Mouse (Mus musculus) hindbrain, postnatal 0 days (tissue): ENCODE measurements around the gene Smarcc2. TPM values are rescaled to one million over a fixed set of nuclear protein-coding genes. Genes with fewer than 3 reads are reported as not detected.

Source experiments
- ATAC-seq: fragments of 200-750 bp; cut with Nextera tagmentation; 2 replicates; pipeline ENCODE4 v1.8.0; 2017; ENCODE audit warnings: mild to moderate bottlenecking, moderate TSS enrichment, moderate library complexity
- DNase-seq: peaks from one replicate; pipeline ENCODE4 v3.0.0-alpha.2; 2015; ENCODE audit warnings: low spot score
- H3K27ac ChIP-seq: fragments of 300-500 bp; sonication (generic); 2 replicates; pipeline ENCODE4 v1.5.1; 2014; ENCODE audit warnings: mild to moderate bottlenecking
- H3K27me3 ChIP-seq: fragments of 300-500 bp; sonication (generic); 2 replicates; pipeline ENCODE4 v1.6.1; 2014; ENCODE audit warnings: low read length, mixed read lengths; ENCODE audit not compliant: insufficient read depth
- H3K36me3 ChIP-seq: fragments of 300-500 bp; sonication (generic); 2 replicates; pipeline ENCODE4 v1.6.1; 2014; ENCODE audit warnings: low read length, mixed read lengths; ENCODE audit not compliant: insufficient read depth
- H3K4me1 ChIP-seq: fragments of 300-500 bp; sonication (generic); 2 replicates; pipeline ENCODE4 v1.6.1; 2014; ENCODE audit warnings: antibody characterized with exemption, low read length, mixed read lengths; ENCODE audit not compliant: insufficient read depth
- H3K4me2 ChIP-seq: fragments of 300-500 bp; sonication (generic); 2 replicates; pipeline ENCODE4 v1.6.1; 2014; ENCODE audit warnings: low read depth, mild to moderate bottlenecking, low read length, moderate library complexity, mixed read lengths
- H3K4me3 ChIP-seq: fragments of 300-500 bp; sonication (generic); 2 replicates; pipeline ENCODE4 v1.5.1; 2014; ENCODE audit warnings: low read length
- H3K9ac ChIP-seq: fragments of 300-500 bp; sonication (generic); replicated peaks from 2 replicates; pipeline ENCODE4 v1.6.1; 2014; ENCODE audit warnings: mild to moderate bottlenecking, low read length, moderate library complexity, mixed read lengths
- H3K9me3 ChIP-seq: fragments of 300-500 bp; sonication (generic); 2 replicates; pipeline ENCODE4 v1.6.1; 2016; ENCODE audit warnings: low read length, mixed read lengths
- CTCF ChIP-seq: IDR thresholded peaks from 2 replicates; pipeline ENCODE4 v1.5.1; 2016; ENCODE audit warnings: antibody characterized with exemption, control low read depth, low read depth
- WGBS: fragments of 180-500 bp; shearing (Covaris S2); extraction: QIAGEN DNeasy Blood & Tissue Kit; methylation state at CpG from one replicate; pipeline ENCODE4 v1.1.7; 2014; 5-methylcytosine and 5-hydroxymethylcytosine counted together
- polyA plus RNA-seq: library from polyadenylated mRNA; unstranded; fragments of >200 nt; fragmentation: Nextera tagmentation; extraction: Ambion mirVana; gene quantifications from 2 replicates; pipeline ENCODE4 v1.2.1, GENCODE M21; 2015
- total RNA-seq: library from RNA; depleted of rRNA; stranded (reverse); fragments of >200 nt; gene quantifications from 2 replicates; pipeline ENCODE4 v1.2.3, GENCODE M21; 2014; rRNA removed

The Smarcc2 gene
- total RNA-seq (174 and 181 TPM in 2 replicates), polyA plus RNA-seq (112 and 120 TPM in 2 replicates)

DNA sequence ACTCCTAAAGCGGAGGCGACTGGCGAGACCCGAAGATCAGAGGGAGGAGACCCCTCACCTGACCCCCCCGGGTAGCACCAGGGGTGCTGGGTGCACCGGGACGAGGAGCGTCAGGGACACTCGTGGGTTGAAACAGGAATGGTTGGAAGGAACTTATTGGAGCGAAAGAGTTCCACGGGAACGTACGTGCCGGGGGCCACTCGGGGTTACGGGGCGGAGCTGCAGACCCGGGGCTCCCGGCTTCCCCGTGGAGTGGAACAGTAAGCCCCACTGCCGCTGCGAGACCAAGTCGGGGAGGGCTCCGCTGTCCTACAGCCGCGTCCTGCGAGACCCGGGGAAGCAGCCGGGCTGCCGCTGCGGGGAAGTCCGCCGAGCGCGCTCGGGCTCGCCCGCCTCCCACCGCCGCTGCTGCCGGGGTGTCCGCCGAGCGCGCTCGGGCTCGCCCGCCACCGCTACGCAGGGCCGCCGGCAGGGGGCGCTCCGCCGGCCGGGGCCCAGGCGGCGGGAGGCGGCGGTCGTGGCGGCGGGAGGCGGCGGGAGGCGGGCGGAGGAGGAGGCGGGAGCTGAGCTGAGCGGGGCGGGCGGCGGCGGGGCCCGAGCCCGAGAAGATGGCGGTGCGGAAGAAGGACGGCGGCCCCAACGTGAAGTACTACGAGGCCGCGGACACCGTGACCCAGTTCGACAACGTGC lies at the start of gene Smarcc2:
Gene Smarcc2 (plus strand): TSS at position 530 of the 690 bp plus-strand sequence.
- peak within 1 kb of the TSS; percentile 92 for H3K4me3 ChIP-seq
- peaks cover 17% of the 10 kb centered on the region for H3K36me3 ChIP-seq
- H3K27me3 ChIP-seq, result no peaks in the 10 kb centered on the region
- 2% methylated on average over 68 of the region's 86 CpGs for WGBS
- peak within 1 kb of the TSS; percentile 63 for H3K4me2 ChIP-seq
- H3K4me1 ChIP-seq, result peaks cover 10% of the 10 kb centered on the region
- H3K27ac ChIP-seq, result peak within 1 kb of the TSS; percentile 96
- no peak for TF ChIP-seq CTCF
- peak within 1 kb of the TSS; percentile 97 for H3K9ac ChIP-seq
- peak; percentile 90 for DNase-seq
- peak; percentile 82 for ATAC-seq
- H3K9me3 ChIP-seq, result no peaks in the 10 kb centered on the region

- Histone ChIP-seq H3K9me3 (no peaks in the 10 kb centered on the region), H3K36me3 (peaks cover 2% of the 10 kb centered on the region; the same call in 1 of the 2 replicates), H3K27me3 (no peaks in the 10 kb centered on the region), H3K9ac (peak overlapping the region; percentile 82), H3K4me3 (peak overlapping the region; percentile 96), H3K4me2 (peak overlapping the region; percentile 95), H3K27ac (peak overlapping the region; percentile 96), H3K4me1 (peaks cover 20% of the 10 kb centered on the region)
- DNase-seq (peak; percentile 98), ATAC-seq (peak; percentile 91)
- TF ChIP-seq CTCF, result peak; percentile 83
- 7% methylated on average over 36 of the region's 36 CpGs for WGBS
Observed at GRCm38 (mm10) chr10:128409692-128410559, 49.1 kb upstream of the Smarcc2 start.

DNA sequence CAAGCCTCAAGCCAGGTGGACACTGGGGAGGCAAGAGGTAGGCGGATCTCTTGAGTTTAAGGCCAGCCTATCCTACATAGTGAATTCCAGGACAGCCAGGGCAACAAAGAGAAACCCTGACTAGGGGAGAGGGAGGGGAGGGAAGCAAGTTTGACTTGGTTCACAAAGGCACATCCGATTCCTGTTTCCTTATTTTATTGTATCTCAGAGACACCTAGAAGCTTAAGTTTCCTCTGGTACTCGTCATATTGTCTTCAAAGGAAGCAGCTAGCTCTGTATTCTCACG lies 48.5 kb upstream of the Smarcc2 start:
- Histone ChIP-seq H3K4me3 (peak overlapping the region; percentile 96), H3K9ac (no peak overlapping the region; the same call in 1 of the 2 replicates), H3K27me3 (no peaks in the 10 kb centered on the region), H3K36me3 (peaks cover 4% of the 10 kb centered on the region), H3K27ac (peak overlapping the region; percentile 96), H3K4me2 (peak overlapping the region; percentile 95), H3K4me1 (peaks cover 20% of the 10 kb centered on the region), H3K9me3 (no peaks in the 10 kb centered on the region)
- ATAC-seq (no peak), DNase-seq (no peak)
- no peak for TF ChIP-seq CTCF
- 24% methylated on average over 4 of the region's 4 CpGs for WGBS

DNA sequence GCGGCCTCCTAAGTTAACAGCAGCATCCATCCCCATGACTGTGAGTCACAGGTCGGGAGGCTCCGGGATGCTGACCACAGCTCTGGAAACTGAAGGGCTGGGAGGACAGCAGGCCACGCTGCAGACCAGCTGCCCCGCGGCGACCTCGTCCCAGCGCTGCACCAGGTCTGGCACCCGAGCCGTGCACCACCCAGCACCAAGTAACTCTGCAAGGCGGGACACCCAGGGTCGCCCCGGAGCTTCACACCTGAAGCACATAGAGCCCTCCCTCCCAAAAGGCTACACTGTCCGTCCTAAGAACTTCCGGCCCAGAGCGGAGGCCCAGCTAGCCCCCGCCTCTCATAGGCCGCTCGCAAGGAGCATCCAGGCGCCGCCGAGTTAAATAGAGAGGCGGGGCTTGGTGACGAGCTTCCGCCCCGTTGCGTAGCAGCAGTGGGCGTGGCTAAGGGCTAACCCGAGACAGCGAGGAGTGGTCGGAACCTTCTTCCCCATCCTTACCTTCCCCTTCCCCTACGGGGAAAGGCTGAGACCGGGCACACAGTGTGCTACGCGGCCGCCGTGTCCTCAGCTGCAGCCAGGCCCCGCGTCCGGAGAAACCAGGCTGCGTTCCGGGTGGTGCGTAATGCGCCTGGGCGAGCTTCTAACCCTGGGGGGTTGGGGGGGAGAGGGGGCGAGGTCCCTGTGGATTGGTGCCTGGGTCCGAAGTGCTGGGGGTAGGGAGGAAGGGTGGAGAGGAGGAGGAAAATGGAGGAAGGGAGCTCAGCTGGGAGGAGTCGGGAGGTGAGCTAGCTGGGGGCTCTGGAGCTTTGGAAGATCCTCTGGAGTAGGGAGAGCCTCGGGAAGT lies 47.6 kb upstream of the Smarcc2 start, which contains the start of the genes Nabp2 and Rnf41:
Gene Nabp2 (minus strand): TSS at position 282 of the 844 bp plus-strand sequence.
Gene Rnf41 (plus strand): TSS at position 447 of the 844 bp plus-strand sequence.
- TF ChIP-seq CTCF, result no peak
- H3K27me3 ChIP-seq, result no peaks in the 10 kb centered on the region
- H3K4me1 ChIP-seq, result peaks cover 20% of the 10 kb centered on the region
- peak within 1 kb of the TSS; percentile 95 for H3K4me2 ChIP-seq
- peak within 1 kb of the TSS; percentile 96 for H3K27ac ChIP-seq
- H3K4me3 ChIP-seq, result peak within 1 kb of the TSS; percentile 96
- peak within 1 kb of the TSS; percentile 94 for H3K9ac ChIP-seq
- ATAC-seq (peak; percentile 91), DNase-seq (peak; percentile 99)
- no peaks in the 10 kb centered on the region for H3K9me3 ChIP-seq
- WGBS, result under 1% methylated on average over 50 of the region's 50 CpGs
- peaks cover 10% of the 10 kb centered on the region for H3K36me3 ChIP-seq

DNA sequence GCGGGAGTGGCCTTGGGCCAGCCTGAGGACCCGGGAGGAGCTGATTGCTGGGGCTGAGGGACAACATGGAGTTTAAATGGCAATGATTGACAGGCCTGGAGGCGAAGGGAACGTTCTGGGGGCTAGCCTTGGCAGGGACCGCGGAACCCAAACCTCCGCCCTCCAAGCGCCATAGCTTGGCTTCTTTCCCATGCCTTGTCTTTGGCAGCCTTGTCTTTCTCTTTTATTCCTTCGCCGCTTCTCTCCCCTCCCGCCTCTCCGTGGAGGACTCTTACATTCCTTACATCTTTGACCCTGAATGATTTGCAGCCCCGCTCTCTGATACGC lies 47.0 kb upstream of the Smarcc2 start:
- H3K27ac ChIP-seq, result peak overlapping the region; percentile 96
- H3K4me2 ChIP-seq, result peak overlapping the region; percentile 95
- no peaks in the 10 kb centered on the region for H3K9me3 ChIP-seq
- no peak for TF ChIP-seq CTCF
- no peaks in the 10 kb centered on the region for H3K27me3 ChIP-seq
- peak; percentile 74 for DNase-seq
- peak overlapping the region; percentile 96 for H3K4me3 ChIP-seq
- WGBS, result 0% methylated on average over 14 of the region's 14 CpGs
- H3K9ac ChIP-seq, result peak overlapping the region; percentile 94
- ATAC-seq, result no peak
- H3K4me1 ChIP-seq, result peaks cover 20% of the 10 kb centered on the region
- H3K36me3 ChIP-seq, result peaks cover 10% of the 10 kb centered on the region

- 16% methylated on average over 1 of the region's 1 CpGs for WGBS
- H3K36me3 ChIP-seq, result peaks cover 7% of the 10 kb centered on the region
- TF ChIP-seq CTCF, result no peak
- no peaks in the 10 kb centered on the region for H3K27me3 ChIP-seq
- H3K9me3 ChIP-seq, result no peaks in the 10 kb centered on the region
- DNase-seq (no peak), ATAC-seq (no peak)
- peak overlapping the region; percentile 96 for H3K4me3 ChIP-seq
- peak overlapping the region; percentile 96; the same call in 1 of the 2 replicates for H3K27ac ChIP-seq
- peaks cover 20% of the 10 kb centered on the region for H3K4me1 ChIP-seq
- peak overlapping the region; percentile 94 for H3K9ac ChIP-seq
- H3K4me2 ChIP-seq, result peak overlapping the region; percentile 95
Observed at GRCm38 (mm10) chr10:128412558-128412957, 46.5 kb upstream of the Smarcc2 start.
